Mouse (Mus musculus) neutrophil, adult 59 days (primary cell): ENCODE data around the gene 4922502D21Rik. TPM values are rescaled to one million over a fixed set of nuclear protein-coding genes. Genes with fewer than 3 reads are reported as not detected.

ENCODE experiments used
- total RNA-seq, 2 experiments: library from RNA; stranded (reverse); gene quantifications; 1 replicate in 1 of 2; 2 replicates in 1 of 2; pipeline ENCODE4 v1.2.4; 2023

Gene 4922502D21Rik
- total RNA-seq: not detected

GRCm38 (mm10) chr6:129331610-129332009, at the start of gene 4922502D21Rik:
Gene 4922502D21Rik, minus strand, starts transcription at chr6:129331796.

GRCm38 (mm10) chr6:129342391-129342790, 10.8 kb upstream of the 4922502D21Rik start, which contains the start of gene Clec12a:
Gene Clec12a, plus strand, starts transcription at chr6:129342691.

GRCm38 (mm10) chr6:129275220-129275619, 56.4 kb downstream of the 4922502D21Rik start, which contains the start of gene Cd69:
Gene Cd69, minus strand, starts transcription at chr6:129275436.

Other genes with a start within 250 kb of the 4922502D21Rik start
- gene Clec2e, start 230.9 kb downstream of the 4922502D21Rik start, total RNA-seq: under 1 TPM in 1 of 2 experiments, not detected in 1; 0.16 TPM
- gene Clec2d, start 151.2 kb downstream of the 4922502D21Rik start, total RNA-seq: 10 to 100 TPM; 35.1 to 42.5 TPM
- gene Cd69, start 56.4 kb downstream of the 4922502D21Rik start, total RNA-seq: 10 to 100 TPM; 51.9 to 57.3 TPM
- gene Clec12a, start 10.9 kb upstream of the 4922502D21Rik start, total RNA-seq: 100 to 1,000 TPM; 190 to 205 TPM
- gene Clec12b, start 54.1 kb upstream of the 4922502D21Rik start, total RNA-seq: under 1 TPM in 1 of 2 experiments, not detected in 1; 0.29 TPM
- 10 to 100 TPM; 10.9 TPM for gene Clec1b, start 65.5 kb upstream of the 4922502D21Rik start, total RNA-seq
- gene Clec9a, start 77.1 kb upstream of the 4922502D21Rik start, total RNA-seq: 1 to 10 TPM; 1.6 to 3.2 TPM
- gene Clec1a, start 120.2 kb upstream of the 4922502D21Rik start, total RNA-seq: under 1 TPM; 0.11 to 0.18 TPM
- 10 to 100 TPM; 24.7 to 29.3 TPM for gene Olr1, start 175.4 kb upstream of the 4922502D21Rik start, total RNA-seq
- 1 to 10 TPM; 1.1 to 2.2 TPM for gene Tmem52b, start 180.8 kb upstream of the 4922502D21Rik start, total RNA-seq
- gene Gabarapl1, start 201.4 kb upstream of the 4922502D21Rik start, total RNA-seq: 10 to 100 TPM; 23.7 to 25.7 TPM
- gene Klre1, start 246.1 kb upstream of the 4922502D21Rik start, total RNA-seq: not detected